Mouse (Mus musculus) lung, postnatal 14 days (tissue): ENCODE measurements around the gene Smurf1.

Experiments
- DNase-seq: peaks from one replicate; pipeline ENCODE4 v3.0.0; 2021

Smurf1 gene

DNA sequence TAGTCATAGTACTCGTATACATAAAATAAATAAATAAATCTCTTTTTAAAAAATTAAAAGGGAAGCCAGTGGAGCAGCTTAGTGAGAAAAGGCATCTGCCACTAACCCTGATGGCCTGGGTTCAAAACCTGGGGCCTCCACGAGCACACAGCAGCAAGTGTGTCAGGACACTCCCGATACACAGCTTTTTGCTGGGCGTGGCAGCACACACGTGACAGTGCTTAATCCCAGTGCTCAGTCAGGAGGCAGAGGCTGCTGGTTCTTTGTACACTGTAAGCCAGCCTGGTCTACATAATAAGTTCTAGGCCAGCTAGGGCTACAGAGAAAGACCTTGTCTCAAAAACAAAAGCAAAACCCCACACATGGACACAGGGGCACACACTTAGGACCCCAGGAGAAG lies 52.3 kb downstream of the Smurf1 start:
- no peak for DNase-seq

DNA sequence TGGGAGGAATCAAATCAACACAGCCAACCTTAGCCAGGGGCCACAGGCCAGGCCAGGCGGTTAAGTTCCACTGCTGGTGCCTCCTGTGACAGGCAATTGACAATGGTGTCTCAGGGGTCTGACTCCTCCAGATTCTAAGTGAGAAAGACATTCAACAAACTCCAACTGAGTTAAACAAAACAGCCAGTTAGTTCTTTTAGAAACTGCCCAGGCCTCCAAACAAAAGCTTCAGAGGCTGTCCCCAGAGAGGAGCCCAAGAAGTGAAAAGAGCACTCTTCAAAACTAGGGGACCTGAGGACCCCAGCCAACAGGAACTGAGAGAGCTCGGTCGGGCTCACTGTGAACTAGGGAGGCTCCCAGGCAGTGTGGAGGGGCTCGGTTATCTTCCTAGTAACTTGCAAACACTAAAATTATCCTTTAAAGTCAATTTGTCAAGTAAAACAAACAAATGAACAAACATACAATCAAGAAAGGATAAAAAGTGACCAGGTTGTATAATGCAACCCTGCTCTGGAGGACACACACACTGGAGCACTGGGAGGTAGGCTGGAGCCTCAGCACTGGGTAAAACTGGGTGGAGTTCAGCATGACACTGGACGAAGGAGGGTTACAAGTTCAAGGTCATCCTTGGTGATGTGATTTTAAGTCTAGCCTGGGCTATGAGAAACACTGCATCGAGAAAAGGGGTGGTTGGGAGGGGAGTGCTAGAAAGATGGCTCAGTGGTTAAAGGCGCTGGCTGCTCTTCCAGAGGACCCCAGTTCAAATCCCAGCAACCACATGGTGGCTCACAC lies 52.9 kb downstream of the Smurf1 start:
- DNase-seq, result no peak

DNA sequence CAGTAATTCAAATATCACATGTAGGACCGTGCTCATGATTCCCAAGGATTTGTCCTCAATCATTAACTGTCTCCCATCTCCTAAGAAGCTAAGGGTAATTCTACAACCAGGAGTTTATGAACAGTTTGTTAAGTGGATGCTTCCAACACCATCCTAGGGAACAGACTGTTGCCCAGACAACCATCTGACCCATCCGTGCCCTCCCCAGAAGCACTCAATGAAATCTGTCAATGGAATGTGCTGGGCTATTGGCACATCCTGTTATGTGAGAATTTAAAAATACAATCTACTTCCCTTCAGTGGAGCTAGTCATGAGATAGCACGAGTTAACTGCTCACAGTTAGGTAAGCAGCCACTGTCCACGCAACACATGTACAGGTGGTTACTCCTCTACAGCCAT lies 56.1 kb downstream of the Smurf1 start:
- no peak for DNase-seq

DNA sequence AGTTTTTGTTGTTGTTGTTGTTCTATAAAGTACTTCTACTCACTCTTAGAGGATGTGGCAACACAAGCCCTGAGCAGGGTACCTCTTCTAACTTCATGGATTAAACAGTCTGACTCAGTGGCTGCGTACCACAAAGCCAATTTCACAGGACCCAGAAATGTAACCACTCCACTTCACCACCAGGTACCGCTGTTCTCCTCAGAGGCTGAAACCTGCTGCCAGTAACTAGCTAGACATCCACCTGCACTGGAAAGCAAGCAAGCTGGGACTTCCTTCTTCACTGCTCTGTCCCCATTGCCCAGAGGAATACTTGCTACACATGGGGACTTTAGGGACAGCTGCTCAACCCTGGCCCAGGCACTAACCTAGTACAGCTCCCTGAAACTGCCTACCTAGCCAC lies 58.1 kb downstream of the Smurf1 start:
- DNase-seq, result peak; percentile 37

DNA sequence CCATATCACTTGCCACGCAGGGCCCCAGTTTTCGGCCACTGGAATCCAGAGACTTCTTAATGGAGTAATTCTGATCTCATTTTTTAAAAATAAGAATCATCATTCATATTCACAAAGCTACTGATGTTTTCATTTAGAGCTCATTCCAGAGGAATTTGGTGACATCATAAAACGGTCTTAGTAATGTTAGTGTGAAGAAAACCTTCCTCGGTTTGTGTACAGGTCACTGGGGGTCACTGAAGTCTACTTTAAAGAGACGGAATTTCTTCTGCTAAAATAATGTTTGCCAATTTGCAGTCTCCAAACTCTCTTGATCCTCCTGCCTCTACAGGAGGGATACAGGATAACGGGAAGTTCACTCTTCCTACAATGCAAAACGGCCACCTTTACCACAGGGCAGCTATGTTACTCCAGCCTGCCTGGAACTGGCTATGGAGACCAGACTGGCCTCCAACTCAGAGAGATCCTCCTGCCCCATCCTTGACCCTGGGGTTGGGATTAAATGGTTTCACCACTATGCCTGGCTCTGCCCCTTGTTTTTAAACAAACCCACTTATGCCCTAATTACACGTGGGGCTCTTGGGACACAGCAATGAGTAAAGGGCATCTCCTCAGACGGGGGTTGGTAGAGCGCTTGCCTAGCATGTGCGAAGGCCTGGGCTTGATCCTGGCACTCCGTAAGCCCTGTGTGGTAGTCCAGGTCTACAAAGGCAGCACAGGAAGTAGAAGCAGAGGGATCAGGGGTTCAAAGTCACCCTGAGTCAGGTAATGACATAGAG lies 61.1 kb downstream of the Smurf1 start:
- DNase-seq, result no peak

DNA sequence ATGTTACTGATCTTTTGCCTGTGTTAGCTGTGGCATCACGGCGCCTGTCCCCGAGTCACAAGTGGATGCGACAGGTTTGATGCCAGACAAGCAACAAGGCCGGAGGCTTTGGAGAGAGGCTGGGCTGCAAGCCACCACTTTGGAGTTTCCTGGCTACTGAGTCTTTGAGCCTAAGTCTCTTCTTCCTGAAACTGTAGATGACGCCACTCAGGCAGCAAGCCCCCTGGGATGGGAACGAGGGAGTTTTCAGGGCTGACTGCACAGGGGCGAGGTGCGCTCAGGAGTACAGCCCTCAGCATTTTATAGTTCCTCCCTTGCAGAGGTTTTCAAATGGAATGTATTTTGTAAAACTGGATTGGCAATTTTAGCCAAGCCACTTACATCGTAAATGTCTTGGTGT lies 63.9 kb downstream of the Smurf1 start:
- no peak for DNase-seq

DNA sequence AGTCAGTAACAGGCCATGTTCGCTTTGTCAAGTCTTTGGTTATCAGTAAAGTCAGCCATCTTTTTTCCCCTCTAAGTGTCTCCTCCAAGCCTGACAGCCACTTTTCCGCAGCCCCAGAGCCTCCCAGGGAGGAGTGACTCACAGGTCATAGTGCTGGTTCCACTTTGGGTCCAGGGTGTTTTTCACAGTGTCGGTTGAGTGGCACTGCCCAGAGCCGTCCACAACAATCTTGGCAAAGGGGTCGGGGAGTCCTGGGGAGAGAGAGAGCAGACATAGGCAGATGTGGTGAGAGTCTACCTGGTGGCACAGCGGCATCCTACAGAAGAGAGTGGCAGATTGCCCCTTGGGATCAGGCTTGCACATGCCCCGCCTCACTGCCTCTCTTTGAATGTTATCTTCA lies 64.6 kb downstream of the Smurf1 start:
- DNase-seq, result no peak

DNA sequence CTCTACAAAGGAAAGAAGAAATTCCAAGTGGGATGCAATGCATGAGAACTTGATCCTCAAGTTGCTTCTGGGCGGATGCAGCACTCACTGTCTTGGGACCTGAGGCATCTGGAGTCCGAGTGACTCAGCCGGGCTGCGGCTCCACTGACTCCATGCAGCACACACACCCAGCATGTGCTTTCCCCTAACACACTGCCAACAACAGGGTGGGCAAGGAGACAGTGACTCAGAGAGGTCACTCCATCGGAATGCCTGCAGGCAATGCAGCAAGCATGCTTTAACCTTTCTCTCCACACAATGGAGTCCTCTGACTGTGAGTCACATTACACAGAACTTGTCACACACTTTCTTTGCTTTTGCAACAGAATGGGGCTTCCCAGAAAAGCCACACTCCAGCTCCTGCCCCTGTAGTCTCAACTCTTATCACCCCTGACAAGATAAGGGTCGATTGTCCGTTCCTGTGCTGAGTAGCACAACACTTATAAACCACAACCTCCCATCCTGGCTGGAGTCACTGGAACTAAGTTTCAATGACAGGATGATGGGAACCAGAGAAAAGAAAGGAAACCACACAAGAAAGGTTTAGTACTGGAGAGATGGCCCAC lies 67.1 kb downstream of the Smurf1 start:
- DNase-seq, result no peak

DNA sequence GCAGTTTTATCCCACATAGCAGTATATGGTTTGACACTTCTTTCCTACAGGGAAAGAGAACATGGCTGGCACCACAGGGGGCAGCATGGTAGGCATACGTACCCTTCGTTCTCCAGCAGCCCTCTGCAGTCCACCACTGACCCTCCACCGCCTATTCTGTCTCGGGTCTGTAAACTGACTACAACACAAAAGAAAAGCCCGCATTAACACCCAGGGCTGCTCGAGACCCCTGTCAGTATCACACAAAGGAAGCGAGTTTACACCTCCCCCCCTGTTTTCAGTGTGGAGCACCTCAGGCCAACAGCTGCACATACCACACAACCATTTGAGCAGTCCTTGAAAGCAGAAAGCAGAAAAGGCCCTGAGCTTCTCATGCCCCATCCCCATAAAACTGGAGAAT lies 67.8 kb downstream of the Smurf1 start:
- DNase-seq, result no peak

DNA sequence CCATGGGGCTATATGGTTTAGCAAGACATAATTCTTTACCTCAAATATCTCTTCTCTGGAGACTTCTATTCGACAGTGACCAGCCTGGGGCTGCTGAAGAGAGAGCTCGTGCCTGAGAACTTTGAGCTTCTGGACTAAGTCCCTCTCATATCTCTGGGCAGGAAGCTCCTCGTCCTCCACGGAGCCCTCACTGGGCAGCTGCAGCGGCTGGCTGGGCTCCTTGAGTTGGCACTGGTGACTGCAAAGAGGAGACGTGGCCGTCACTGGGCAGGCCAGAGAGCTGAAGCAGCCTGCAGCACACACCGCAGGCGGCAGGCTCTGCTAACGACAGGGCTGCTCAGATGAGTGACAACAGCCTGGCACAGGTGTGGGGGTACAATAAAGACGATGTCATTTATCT lies 74.4 kb downstream of the Smurf1 start:
- DNase-seq, result no peak

DNA sequence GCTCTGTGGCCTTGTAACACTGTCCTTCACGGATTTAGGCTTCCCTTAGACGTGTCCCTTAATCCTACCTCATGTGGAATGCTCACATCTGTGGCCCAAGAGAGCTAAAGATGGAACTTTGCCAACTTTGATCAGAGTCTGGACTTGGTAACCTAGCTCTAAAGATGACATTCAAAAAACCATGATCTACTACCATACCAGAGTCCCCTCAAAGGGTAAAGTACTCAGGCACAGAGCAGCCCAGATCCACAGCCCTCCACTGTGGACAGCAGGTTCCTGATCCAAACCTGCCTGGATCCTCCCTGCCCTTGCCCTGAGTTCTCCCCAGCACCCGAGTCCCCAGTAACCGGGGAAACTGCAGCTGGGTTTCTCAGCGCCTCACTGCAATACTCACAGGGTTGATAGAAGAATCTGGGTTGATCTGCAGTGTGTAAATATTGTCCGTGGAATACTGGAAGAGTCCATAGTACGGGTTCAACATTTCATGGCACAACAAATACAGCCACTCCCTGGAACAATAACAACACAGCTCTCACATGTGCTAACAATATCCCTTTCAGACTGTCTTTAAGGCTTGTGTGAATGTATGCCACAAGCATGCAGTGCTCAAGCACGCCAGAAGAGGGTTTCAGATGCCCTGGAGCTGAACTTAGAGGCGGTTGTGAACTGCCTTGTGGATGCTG lies 79.5 kb downstream of the Smurf1 start:
- no peak for DNase-seq

DNA sequence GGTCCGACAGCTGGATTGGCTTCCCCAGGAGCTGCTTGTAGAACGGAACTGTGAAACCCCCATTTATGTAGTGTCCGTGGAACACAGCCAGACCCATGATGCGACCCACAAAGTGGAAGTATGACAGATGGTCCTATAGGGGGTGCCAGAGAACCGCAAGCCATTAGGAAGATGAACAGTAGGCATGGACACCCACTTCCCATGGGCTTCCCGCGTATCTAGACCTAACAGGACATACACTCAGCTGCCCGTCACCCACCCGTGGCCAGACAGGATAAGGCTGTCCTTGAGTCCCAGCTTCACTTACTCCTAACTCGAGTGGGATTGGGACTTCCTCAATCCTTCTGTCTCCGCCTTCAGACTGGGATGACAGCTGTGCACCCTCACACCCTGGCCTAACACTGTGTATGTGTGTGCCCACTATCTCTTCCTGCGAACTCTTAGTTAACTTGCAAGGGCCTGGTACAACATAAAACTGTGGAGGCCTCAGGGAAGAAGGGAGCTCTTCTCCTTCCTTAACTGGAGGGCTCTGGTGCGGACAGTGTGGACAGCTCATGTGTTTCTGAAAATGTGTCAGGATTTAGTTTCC lies 80.9 kb downstream of the Smurf1 start:
- DNase-seq, result peak; percentile 28

DNA sequence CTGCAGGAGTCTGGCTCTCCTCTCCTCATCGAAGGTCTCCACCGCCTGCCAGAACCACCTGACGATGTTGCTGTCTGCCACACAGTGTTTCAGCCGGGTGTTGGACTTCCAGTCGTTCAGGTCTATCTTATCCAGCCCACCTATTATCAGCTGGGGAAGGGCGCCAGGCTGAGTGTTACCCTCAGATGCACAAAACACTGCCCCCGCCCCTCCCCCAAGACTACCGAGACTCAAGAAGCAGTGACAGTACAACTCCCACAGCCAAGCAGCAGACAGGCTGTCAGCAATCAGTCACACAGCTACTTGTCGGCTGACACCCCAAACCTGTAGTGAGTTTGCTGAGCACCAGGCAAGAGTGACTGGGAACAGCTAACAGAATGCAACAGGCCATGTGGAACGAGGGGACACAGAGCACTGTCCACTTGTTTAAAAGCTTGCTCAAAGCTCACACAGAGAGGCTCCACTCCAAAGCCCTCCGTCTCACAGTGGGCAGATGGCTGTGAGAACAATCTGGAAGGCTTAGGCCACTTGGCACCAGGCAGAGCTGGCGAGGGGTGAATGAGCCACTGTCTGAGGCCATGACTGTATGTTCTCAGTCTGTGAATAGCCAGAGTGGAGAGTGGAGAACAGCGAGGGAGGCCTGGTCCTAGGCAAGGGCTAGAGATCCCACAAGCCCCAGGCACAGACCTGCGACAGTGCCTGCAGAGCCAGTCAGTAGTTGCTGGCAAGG lies 83.8 kb downstream of the Smurf1 start:
- no peak for DNase-seq

DNA sequence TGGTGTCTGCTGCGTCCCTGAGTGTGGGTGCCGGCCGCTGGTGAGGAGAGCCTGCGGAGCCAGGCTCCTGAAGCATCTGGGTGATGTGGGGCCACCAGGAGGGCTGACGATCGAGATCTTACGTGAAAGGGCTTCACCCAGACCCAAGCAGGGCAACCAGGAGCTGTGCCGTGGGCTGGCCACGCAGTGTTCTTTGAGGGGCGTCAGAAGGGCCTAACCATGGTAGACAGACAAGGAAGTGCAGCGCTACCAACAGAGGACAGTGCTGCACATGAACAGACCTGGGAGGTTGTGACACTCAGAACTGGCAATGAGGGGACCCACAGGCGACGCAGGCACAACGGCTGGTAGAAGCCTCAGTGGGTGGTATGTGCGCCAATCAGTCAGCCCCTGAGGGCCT lies 88.6 kb downstream of the Smurf1 start:
- no peak for DNase-seq

DNA sequence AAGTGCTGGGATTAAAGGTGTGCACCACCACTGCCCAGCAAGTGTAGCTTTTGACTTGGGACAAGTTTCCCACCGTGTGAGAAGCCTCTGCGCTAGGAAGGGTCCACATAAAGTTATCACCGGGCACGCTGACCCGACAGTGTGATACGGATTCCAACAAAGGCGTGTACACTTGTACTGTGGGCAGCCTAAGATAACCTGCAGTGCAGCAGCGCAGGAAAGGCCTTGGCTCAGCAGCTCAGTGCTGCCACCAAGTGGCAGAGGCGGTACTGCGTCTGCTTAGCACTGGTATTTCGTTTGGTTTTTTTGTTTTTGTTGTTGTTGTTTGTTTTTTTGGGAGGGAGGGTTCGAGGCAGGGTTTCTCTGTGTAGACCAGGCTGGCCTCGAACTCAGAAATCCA lies 89.8 kb downstream of the Smurf1 start:
- DNase-seq, result peak; percentile 77

DNA sequence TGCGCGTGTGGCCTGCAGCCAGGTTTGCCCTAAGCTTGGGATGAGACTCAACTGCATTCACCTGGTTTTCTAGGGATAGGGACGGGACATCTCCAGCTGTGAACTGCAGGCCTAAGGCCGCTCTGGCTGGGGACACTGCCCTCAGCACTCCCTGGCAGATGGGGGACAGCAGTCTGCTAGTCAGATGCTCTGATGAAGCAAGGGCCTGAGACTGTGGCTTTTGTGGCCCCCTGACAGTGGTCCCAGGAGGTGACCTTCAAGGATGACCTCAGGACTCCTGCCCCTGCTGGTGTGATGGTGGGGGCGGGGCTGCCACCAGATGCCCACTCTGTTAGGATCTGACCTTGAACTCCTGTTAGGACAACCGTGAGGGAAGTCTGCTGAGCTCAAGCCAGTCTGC lies 90.4 kb downstream of the Smurf1 start:
- no peak for DNase-seq

DNA sequence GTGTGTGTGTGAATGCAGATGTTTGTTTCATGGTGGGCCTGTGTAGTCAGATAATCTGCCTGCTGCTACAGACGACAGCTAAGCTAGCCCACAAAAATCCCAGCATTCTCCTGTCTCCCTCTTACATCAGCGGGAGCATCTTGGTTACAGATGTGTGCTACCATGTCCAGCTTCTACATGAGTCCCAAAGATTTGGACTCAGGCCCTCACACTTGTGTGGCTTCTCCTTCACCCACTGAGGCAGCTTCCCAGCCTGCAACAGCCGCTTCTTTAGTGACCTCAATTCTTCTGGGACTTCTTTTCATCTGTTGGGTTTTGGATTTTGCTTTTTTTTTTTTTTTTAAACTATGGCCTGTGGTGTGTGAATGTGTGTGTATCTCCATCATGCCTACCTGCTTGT lies 92.8 kb downstream of the Smurf1 start:
- no peak for DNase-seq

DNA sequence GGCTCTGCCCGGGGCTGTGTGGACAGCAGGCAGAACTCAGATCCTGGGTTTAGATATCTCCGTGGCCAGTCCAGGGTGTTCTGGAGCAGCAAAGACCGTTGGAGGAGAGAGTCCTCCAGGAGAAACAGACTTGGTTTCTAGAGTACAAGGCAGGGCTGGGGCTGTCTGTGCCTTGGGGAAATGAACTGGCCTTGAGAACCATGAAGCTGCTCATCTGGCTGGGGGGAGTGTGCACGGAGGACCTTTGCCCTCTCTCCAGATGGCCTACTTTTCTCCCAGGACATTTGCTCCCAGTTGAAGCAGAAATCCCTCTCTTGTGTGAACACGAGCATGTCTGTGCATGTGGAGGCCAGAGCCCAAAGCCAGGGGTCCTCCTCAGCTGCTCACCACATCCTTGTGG lies 93.3 kb downstream of the Smurf1 start:
- DNase-seq, result no peak

DNA sequence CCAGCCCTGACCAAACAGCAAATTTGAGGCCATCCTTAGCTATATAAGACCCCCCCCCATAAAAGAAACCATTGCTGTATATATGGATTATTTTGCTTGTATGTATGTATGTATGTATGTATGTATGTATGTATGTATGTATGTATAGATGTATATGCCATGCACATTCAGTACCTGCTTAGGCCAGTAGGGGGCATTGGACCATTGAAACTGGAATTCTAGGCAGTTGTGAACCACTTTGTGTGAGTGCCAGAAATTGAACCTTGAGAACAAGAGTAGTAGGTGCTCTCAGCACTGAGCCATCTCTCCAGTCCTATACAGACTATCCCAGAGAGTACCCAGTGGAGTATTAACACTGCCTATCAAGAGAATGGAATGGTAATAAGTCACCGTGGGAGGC lies 93.9 kb downstream of the Smurf1 start:
- no peak for DNase-seq

DNA sequence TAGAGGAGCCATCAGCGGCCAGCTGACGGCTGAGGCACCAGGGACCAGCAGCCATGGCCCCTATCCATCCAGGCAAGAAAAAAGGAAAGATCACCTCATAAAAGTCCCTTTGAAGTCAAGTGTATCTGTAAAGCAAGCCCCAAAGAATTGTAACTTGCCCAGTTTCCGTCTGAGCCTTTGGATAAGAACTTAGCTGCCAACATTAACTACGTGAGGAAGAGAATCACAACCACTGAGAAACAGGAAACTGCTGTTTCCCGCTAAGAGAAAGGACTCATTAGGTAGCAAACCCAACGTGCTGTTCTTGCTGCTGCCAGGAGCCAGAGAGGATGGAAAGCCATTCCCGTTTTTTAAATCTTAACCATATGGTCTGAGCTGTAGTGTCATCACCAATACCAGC lies 94.9 kb downstream of the Smurf1 start:
- DNase-seq, result peak; percentile 9

DNA sequence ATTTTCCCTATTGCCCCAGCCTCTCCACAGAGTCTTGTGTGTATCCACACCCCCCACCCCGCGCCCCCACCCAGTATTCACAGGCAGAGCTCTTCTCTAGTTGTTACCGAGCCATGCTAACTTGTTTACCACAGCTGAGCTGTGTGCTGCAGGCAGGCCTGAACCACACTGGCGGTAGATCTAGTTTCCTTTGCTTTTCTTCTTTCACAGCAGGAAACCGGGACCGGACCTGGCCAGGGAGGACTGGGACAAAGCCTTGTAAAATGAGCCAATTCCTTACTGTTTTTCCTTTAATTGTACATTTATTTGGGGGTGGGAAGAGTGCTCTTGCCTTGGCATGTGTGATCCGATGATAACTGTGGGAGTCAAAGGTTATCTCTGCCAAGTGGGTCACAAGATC lies 96.2 kb downstream of the Smurf1 start:
- no peak for DNase-seq

DNA sequence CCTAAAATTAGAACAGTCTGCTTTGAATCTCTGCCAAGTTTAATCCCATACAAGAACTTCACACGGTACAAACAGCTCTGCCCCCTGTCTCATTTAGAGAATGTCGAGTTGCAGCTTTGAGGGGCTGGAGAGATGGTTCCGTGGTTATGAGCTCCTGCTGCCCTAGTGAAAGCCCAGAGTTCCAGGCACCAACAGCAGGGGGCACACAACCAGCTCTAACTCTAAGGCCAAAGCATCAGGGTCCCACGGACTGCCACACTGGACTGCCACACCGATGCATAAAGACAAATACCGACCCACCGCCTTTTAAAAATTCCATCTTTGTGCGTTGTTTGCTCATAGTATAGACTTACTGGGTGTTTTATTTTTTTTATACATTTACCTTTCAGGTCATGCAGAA lies 98.7 kb downstream of the Smurf1 start:
- no peak for DNase-seq

DNA sequence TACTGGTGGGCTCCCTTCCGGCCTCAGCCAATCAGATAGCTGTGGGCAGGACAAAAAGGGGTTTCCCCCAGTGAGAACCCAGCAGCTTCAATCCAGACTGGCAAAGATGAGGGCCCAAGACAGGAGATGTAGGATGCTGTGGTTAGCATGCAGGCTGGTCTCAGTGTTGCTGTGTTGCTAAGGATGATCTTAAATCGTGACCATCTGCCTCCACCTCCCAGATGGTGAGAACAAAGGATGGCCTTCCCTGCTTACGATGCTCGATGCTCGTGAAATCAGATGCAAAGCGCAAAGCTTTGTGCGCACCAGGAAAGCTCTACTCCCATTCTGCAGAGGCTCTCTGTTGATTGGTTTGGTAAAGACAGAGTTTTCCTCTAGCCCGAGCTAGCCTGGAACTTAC lies 104.7 kb downstream of the Smurf1 start:
- no peak for DNase-seq
